Mouse (Mus musculus) kidney, adult 9 months (tissue): ENCODE results near the gene Tns3.

Experiments
- DNase-seq: peaks from one replicate; pipeline ENCODE4 v3.0.0; 2022

Gene Tns3

DNA sequence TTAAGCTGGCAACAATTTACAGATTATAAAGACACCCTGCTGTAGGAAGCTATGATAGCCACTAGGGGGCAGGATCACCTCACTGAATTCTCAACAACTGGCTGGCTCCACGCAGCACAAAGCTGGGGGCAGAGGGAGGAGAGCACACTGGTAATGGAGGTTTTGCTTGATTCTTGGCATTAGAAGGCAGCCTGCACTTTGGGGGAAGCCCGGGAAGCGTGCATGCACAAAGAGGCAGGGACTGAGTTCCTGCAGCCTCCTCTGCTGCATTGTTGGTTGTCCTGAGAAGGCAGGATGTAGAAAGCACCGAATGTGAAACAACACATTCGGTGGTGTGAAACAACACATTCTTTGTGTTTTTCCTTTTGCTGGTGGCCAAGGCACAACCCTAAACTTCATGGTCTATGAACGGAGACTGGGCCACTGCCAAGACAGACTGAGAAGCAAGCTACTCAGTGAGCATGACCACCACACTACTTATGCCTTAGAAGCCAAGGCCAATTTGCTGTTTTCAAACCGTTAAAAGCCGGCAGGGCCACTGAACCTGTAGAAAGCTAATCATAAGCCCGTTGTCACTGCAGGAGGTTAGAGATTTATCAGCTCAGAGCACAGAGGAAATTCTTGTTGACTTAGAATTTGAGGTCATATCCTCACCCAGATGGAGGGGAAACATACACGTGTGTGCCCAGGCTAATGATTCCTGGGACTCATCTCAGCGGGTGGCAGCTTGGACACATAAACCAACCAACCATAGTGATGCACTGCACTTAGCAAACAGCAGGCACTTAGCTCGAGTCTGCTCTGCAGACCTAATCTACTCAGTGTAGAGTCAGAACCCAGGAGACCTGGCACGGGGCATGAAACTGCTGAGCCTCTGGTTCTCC, 239.8 kb downstream of the Tns3 start:
- peak; percentile 94 for DNase-seq

DNA sequence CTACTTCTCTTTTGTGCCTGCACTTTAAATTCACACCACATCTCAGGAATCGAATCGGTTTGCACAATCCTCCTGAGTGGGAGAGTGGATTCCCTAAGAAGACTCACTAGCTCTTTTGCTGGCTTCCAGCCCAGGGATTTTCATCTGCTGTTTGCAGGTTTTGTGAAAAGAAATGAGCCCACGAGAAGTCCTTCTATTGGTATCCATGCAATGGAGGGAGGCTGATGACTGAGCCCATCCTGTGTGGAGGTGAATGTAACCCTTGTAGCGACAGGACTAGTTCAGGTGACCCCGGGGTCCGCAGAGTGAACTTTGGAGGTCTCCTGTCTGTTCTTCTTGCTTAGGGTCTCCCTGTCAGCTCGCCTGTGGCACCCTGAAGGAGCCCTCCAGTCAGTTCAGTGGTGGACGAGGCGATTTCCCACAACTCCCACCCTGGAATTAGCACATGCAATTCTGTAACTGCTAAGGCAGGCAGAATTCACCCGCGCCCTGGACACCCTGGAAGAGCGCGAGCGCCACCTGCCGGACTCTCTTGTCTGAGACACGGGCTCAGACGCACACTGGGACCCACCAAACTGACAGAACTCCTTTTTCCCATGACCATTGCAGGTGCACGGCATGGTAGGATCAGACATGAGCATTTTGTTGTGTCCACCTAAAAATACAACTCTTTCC, 259.0 kb downstream of the Tns3 start:
- DNase-seq, result peak; percentile 56

DNA sequence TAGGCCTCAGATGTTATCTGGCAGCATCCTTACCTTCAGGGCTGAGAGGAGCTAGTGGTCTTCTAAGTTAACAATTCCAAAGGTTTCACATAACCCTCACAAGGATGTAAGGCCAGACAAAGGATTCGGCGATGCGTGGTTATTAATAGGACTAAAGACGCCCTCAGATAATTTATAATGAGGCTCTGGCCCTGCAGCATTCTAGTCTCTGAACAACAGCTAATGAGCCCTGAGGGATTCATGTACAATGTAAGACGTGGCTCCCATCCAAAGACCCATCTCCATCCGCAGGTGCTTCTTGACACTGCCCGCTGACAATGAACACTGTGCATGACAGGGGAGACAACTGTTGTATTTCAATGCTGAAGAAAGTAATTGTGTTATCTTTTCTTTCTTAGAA, 263.0 kb downstream of the Tns3 start:
- DNase-seq, result no peak

DNA sequence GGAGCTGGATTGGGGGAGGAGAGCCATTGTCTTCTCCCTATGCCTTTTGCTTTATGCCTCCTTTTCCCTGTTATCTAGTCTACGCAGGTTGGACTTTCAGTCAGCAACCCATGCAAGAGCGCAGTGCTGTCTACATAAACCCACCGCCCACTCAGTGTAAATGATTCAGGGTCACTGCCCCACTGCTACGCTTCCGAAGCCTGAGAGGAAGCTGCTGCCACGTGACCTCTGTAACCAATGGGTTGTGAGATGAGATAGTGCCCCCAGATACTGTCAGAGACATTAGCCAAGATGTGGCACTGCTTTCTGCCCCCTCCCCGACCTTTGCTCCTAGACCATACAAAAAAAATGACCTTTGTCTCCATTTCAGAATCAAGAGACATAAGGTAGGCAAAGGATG, 268.0 kb downstream of the Tns3 start:
- DNase-seq, result no peak

DNA sequence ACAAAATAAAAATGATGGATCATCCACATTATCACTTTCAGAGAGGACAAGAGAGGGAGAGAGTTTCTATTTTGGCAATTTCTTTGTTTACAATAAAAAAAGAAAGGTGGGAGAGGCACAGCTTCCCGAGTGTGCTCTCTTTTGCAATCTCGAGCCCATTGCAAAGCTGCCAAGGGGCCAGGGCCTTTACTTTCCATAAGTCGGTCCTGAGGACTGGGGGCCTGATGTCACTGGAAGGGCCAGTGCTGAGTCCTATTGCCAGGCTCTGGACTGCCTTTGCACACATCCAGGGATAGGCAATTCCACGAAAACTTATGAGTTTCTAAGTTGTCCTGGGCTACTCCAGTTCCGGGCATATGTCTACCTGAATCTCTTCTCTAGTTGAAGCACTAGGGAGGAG, 272.8 kb downstream of the Tns3 start:
- DNase-seq, result no peak

DNA sequence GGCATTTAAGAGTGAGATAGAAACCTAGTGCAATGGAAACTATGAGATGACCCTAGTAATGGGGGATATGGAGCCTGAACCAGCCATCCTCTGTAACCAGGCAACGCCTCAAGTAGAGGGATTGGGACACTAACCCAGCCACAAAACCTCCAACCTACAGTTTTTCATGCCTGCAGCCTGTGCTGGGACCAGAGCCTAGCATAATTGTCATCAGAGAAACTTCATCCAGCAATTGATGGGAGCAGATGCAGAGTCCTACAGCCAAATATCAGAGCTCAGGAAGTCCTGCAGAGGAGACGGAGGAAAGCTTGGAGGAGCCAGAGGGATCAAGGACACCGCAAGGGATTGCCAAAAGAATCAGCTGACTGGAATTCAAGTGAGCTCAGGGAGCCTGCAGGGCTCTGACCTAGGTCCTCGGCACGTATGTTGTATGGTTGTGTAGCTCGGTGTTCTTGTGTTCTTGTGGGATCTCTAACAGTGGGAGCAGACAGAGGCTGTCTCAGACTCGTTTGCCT, 278.4 kb downstream of the Tns3 start:
- DNase-seq, result no peak
